Mouse (Mus musculus): ENCODE measurements around the gene Gm7694.

Gene Gm7694

DNA sequence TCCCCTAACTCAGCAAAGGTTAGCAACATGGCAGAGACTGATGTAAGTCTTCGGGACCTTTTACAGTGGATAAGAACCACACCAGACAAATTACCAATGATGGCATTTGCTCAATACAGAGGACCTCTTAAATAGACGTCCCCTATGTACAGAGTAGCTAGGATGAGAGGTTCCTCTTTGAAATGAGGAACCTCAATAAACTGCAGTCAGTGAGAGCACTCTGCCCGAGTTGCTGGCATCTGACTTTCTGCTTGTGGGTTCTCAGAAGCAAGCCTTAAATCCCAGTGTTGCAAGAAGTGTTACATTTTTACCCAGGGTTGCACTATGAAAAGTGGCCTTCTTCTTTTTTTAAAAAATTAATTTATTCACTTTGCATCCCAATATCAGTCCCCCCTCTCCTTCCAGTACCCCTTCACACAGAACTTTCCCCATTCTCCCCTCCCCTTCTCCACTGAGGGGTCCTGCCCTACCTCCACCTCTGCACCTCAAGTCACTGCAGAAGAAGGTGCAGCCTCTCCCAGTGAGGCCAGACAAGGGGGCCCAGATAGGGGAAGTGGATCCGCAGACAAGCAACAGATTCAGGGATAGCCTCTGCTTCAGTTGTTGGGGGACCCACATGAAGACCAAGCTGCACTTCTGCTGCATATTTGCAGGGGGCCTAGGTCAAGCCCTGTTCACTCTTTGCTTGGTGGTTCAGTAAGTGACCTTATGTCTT lies 23.6 kb downstream of the Gm7694 start:
- DNase-seq (ENCODE audit: low read depth, low spot score): no peak

DNA sequence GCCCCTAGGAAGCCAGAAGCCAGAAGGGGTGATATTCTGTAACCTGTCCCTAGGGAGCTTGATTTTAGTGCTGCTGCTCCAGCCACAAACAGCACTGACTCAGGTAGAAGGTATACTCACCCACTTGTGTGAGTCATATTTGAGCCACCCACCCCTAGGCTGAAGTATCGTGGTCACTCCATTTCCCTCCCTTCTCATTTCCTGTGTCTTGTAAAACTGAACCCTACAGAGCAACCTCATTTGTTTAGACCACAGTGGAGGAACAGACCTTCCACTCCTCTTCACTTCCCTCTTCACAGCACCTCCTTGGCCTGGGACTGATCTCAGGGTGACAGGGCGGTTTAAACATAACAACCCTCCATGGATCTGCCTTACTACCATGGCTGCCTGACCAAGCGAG lies 29.1 kb downstream of the Gm7694 start, which contains the start of gene Sh2d1b1:
Gene Sh2d1b1, plus strand, starts transcription at position 305 of the 400 bp plus-strand sequence.
- DNase-seq (ENCODE audit: low read depth, low spot score): no peak

DNA sequence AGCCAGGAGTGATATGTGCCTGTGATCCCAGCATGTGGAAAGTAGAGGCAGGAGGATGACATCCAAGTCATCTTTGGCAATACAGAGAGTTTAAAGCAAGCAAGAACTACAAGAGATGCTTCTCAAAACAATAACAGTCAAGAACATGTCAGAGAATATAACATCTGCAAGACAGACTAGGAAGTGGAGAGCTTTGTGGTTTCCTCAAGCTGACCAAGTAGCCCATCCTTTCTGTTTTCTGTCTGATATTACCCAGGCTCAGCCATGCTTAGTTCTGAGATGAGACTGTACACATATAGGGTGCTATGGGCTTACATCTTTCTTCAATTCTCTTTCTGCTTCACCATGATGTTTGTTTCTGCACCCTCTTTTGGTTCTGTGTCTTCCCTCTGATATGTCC lies 32.9 kb downstream of the Gm7694 start:
- DNase-seq (ENCODE audit: low read depth, low spot score): no peak

DNA sequence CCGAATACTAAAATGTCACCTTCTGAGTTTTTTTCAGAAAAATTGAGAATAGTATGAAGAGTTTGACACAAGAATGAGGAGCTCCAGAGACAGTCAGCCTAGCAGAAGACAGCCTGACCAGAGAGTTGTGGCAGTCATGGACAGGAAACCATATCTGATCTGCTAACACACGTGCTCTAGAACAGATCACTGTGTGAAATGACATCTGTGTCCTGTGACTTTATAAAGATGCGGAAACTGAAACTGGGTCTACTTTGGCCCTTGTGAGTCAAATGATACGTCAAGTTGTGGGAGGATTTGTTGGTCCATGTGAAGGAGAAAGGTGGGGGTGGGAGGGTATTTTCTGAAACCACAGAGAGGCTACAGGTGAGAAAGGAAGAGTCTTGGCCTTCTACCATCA lies 35.4 kb downstream of the Gm7694 start:
- DNase-seq (ENCODE audit: low read depth, low spot score): no peak

DNA sequence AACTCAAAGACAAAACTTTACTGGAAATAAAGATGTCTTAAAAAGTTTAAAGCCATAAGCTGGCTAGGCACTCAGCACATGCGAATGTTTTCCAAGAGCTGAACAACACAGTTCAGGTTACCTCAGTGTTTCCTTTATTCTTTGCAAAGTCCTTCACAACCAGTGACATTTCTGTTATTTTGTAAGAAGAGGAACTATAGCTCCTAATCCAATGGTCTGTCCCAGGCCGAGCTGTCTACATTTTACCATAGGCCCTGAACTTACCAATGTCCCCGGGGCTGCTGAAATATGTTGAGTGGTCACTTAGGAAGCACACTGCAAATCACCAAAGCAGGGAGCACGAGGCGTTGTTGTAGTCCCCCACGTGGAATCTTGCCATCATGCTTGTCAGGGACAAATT lies 35.9 kb downstream of the Gm7694 start:
- no peak for DNase-seq (ENCODE audit: low read depth, low spot score)

DNA sequence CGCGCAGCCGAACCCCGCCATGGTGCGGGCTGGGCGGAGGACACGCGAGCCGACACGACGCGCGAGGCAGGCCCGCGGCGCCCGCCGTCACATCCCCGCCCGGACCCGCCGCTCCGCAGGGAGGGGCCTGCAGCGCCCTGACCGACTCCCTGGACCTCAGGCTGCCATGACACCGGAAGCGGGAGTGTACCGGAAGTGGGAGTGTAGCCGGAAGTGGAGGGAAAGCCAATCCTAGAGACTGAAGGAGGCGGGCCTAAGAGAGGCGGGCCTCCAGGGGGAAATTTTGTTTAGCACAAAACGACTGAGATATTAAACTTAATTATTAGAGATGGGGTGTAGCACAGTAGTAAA lies 50.6 kb downstream of the Gm7694 start:
- peak; percentile 37 for DNase-seq (ENCODE audit: low read depth, low spot score)

DNA sequence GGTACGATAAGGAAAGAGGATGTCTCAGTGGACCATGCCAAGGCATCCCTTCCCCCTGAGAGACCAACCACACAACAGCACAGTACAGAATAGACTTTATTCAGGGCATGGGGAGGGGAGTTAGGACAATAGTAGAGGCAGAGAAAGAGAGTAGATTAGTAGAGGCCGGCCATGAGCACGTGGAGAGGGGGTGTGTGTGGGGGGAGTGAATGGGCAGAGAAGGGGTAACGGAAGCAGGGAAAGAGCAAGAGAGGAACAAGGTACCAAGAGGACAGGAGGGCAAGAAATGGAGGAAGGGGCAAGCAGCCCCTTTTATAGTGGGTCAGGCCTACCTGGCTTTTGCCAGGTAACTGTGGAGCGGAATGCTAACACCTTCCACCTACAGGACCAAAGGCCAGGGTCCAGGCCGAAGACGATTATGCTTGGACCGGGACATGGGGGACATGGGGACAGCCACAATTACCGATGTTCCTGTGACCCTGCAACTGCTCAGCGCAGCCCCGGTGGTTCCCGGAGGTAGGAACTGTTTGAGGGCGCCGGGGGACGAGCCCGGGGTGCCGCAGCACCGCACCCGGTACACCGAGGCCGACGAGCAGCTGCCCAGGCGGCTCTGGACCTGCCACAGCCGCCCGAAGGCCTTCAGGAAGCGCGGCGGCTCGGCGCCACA lies 51.1 kb downstream of the Gm7694 start:
- no peak for DNase-seq (ENCODE audit: low read depth, low spot score)
